Mouse (Mus musculus) forebrain, embryonic 13.5 days (tissue): ENCODE measurements at regions not wholly inside any gene's neighbourhood (a gene's known extent, or its start where the extent isn't known, plus 50 kb on each side); places are given as distances from the start of the nearest gene placed in this dataset.

ENCODE experiments used
- ATAC-seq: fragments of 200-750 bp; cut with Nextera tagmentation; 2 replicates; pipeline ENCODE4 v1.8.0; 2017
- H3K27ac ChIP-seq: fragments of 300-500 bp; sonication (generic); 2 replicates; pipeline ENCODE4 v1.5.1; 2015; ENCODE audit warnings: inconsistent platforms, mild to moderate bottlenecking, moderate library complexity
- H3K27me3 ChIP-seq: fragments of 300-500 bp; sonication (generic); 2 replicates; pipeline ENCODE4 v1.6.1; 2015; ENCODE audit warnings: mild to moderate bottlenecking, inconsistent platforms
- H3K36me3 ChIP-seq: fragments of 300-500 bp; sonication (generic); 2 replicates; pipeline ENCODE4 v1.6.1; 2015; ENCODE audit warnings: mild to moderate bottlenecking, inconsistent platforms; ENCODE audit not compliant: poor library complexity, severe bottlenecking
- H3K4me1 ChIP-seq: fragments of 300-500 bp; sonication (generic); 2 replicates; pipeline ENCODE4 v1.6.1; 2015; ENCODE audit warnings: inconsistent platforms
- H3K4me2 ChIP-seq: fragments of 300-500 bp; sonication (generic); 2 replicates; pipeline ENCODE4 v1.6.1; 2015; ENCODE audit warnings: inconsistent platforms, mild to moderate bottlenecking, moderate library complexity
- H3K4me3 ChIP-seq: fragments of 300-500 bp; sonication (generic); 2 replicates; pipeline ENCODE4 v1.5.1; 2015; ENCODE audit warnings: mild to moderate bottlenecking, inconsistent platforms
- H3K9ac ChIP-seq: fragments of 300-500 bp; sonication (generic); 2 replicates; pipeline ENCODE4 v1.6.1; 2015; ENCODE audit warnings: mild to moderate bottlenecking, inconsistent platforms
- H3K9me3 ChIP-seq: fragments of 300-500 bp; sonication (generic); replicated peaks from 2 replicates; pipeline ENCODE4 v1.6.1; 2016; ENCODE audit warnings: inconsistent platforms
- WGBS: fragments of 180-500 bp; shearing (Covaris S2); methylation state at CpG from one replicate; pipeline ENCODE4 v1.1.7; 2015; 5-methylcytosine and 5-hydroxymethylcytosine counted together

DNA sequence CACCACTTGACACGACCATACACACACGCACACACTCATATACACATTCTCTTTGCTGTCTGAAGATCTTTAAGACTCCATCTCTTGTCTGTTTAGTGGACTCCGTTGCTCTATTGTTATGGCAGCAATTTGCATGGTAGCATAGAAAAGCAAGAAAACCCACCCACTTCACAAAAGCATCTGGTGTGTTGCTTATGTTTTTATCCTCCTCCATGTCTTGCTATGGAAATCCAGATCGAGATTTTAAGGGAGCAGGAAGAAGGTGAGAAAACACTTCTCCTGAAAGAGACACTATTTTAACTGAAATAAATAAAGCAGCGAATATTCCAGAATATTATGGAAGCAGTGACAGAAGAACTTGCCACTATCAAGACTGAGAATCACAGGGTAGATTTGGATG lies 207.5 kb upstream of the Stac start:
- Histone ChIP-seq H3K4me3 (no peak overlapping the region), H3K27me3 (no peaks in the 10 kb centered on the region), H3K27ac (no peak overlapping the region), H3K9ac (no peak overlapping the region), H3K36me3 (no peaks in the 10 kb centered on the region), H3K4me1 (no peaks in the 10 kb centered on the region), H3K4me2 (no peak overlapping the region), H3K9me3 (no peaks in the 10 kb centered on the region)
- 78% methylated on average over 5 of the region's 5 CpGs for WGBS
- ATAC-seq, result no peak

DNA sequence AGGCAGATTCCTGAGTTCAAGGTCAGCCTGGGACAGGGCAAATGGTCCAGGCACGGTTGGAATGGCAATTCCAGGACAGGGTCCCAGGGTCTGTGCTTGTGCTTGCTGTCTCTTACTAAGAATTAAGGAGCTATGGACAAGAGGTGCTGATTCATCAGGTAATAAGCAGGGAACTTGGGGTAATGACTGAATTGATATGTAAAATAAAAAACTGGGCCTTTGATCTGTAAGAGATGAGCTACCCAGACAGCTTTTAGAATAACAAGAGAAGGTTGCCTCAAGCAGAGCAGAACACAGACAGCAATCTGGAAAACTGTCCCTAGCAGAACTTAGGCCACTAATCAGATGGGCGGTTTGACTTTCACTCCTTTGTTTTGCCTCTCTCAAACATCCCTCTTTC lies 189.6 kb upstream of the Stac start:
- no peaks in the 10 kb centered on the region for H3K9me3 ChIP-seq
- H3K9ac ChIP-seq, result no peak overlapping the region
- no peaks in the 10 kb centered on the region for H3K4me1 ChIP-seq
- ATAC-seq, result no peak
- no peak overlapping the region for H3K4me2 ChIP-seq
- no peaks in the 10 kb centered on the region for H3K27me3 ChIP-seq
- H3K27ac ChIP-seq, result no peak overlapping the region
- H3K4me3 ChIP-seq, result no peak overlapping the region
- H3K36me3 ChIP-seq, result no peaks in the 10 kb centered on the region
- WGBS, result 85% methylated on average over 2 of the region's 2 CpGs

DNA sequence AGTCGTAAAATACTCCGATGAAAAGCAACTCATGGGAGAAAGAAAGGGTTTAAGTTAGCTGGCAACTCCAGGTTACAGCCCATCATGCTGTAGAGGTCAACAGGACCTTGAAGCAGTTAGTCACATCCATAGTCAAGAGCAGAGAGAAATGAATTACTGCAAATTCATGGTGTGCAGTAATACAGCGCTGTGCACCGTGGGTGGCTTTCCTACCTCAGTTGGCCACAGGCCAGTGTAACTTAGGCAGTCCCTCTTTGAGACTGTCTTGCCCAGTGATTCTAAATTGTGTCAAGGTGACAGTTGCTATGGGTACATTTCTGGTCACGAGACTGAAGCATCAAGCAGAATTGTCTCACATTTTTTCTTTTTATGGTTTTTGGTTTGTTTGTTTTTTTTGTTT lies 186.7 kb upstream of the Stac start:
- no peak overlapping the region for H3K9ac ChIP-seq
- 88% methylated on average over 5 of the region's 5 CpGs for WGBS
- no peak overlapping the region for H3K27ac ChIP-seq
- no peaks in the 10 kb centered on the region for H3K36me3 ChIP-seq
- no peak for ATAC-seq
- H3K9me3 ChIP-seq, result no peaks in the 10 kb centered on the region
- no peak overlapping the region for H3K4me2 ChIP-seq
- no peaks in the 10 kb centered on the region for H3K4me1 ChIP-seq
- no peak overlapping the region for H3K4me3 ChIP-seq
- no peaks in the 10 kb centered on the region for H3K27me3 ChIP-seq

DNA sequence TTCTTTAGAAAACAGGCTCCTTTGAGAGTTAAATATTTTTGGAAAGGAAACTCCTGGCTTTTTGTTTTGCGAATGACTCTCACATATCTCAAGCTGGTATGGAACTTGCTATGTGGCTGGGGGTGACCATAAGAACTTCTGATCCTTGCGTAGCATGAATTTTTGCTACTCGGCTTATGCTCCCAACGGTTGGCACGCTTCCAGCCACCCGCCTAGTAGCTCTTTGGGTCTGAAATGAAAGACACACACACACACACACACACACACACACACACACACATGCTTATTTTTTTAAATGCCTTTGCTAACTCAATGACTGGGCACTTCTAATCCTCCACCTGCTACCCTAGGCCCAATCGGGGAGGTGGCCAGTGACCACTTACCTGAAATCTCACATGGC lies 180.3 kb upstream of the Stac start:
- Histone ChIP-seq H3K4me2 (no peak overlapping the region), H3K9ac (no peak overlapping the region), H3K27ac (peak overlapping the region; percentile 62; the same call in 1 of the 2 replicates), H3K36me3 (no peaks in the 10 kb centered on the region), H3K4me1 (peaks cover 7% of the 10 kb centered on the region), H3K4me3 (no peak overlapping the region), H3K27me3 (no peaks in the 10 kb centered on the region), H3K9me3 (no peaks in the 10 kb centered on the region)
- WGBS, result 85% methylated on average over 7 of the region's 7 CpGs
- ATAC-seq, result no peak

DNA sequence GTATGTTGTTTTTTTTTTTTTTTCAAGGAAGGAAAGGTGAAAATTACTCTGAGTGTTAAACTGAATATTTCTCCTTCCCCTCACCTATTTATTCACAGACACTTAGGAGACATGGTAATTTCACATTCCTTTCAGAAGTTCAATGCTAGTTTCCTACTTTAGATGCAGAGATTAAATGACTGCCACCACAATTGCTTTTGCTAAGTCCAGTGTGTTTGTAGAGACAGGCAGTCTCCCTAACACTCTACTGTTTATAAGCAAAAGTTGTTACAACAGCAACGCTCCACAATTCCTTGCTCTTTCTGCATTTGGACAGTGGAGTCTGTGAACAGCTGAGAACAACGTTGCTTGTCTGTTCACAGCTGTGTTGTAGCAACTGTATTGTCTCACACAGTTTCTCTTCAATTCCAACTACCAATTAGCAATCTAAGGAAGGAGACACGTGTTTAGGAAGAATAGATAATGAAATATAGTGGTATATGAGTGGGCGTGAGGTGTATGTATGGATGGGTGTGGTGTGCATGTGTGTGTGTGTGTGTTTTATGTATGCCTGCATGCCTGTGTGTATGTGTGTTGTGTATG lies 179.7 kb upstream of the Stac start:
- peak overlapping the region; percentile 62; the same call in 1 of the 2 replicates for H3K27ac ChIP-seq
- 0 out of 2 replicates have a peak, but pooled peaks have one; percentile 36 for ATAC-seq
- no peak overlapping the region for H3K4me2 ChIP-seq
- no peaks in the 10 kb centered on the region for H3K36me3 ChIP-seq
- no peak overlapping the region for H3K9ac ChIP-seq
- H3K4me3 ChIP-seq, result no peak overlapping the region
- 59% methylated on average over 4 of the region's 4 CpGs for WGBS
- H3K27me3 ChIP-seq, result no peaks in the 10 kb centered on the region
- no peaks in the 10 kb centered on the region for H3K9me3 ChIP-seq
- H3K4me1 ChIP-seq, result peaks cover 7% of the 10 kb centered on the region

DNA sequence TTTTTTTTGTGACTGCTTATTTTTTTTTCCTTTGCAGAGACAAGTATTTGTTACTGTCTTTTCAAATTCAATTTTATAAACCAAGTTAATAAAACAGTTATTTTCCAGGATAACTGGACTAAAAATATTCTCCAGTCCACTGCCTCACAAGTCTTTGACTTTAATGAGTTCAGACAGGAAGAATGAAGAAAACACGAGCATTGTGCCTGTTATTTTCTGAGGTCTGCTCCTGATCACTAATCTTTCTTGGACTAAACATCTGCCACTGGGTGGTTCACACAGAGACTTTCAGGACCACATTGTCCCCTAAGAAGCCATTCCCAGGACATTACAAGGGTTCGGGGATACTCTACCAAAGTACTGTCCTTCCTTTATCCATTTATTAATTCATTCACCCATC lies 167.9 kb upstream of the Stac start:
- Histone ChIP-seq H3K4me2 (no peak overlapping the region), H3K27me3 (no peaks in the 10 kb centered on the region), H3K36me3 (no peaks in the 10 kb centered on the region), H3K27ac (no peak overlapping the region), H3K9ac (no peak overlapping the region), H3K4me1 (0 out of 2 replicates have a peak, but pooled peaks cover 6% of the 10 kb centered on the region), H3K9me3 (no peaks in the 10 kb centered on the region), H3K4me3 (no peak overlapping the region)
- 68% methylated on average over 2 of the region's 2 CpGs for WGBS
- no peak for ATAC-seq

DNA sequence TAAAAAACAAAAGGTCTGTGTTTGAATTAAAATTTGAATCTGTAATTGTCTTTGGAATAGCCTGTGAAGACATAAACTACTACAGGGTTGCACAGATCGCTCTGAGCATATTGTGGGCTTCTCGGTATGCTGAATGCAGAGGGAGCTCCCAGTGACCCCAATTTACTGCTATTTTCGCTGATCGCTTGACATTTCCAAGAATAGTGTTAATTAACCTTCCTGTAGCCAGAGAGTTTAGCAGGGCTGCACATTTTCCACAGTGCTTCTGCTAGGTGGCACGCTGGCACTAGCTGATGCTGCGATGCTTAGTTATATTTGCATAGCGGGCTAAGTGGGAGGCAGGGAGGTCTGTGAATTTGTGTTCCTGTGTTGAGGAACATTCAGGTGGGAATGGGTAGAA lies 164.8 kb upstream of the Stac start:
- Histone ChIP-seq H3K4me2 (no peak overlapping the region), H3K4me1 (0 out of 2 replicates have a peak, but pooled peaks cover 6% of the 10 kb centered on the region), H3K4me3 (no peak overlapping the region), H3K9me3 (no peaks in the 10 kb centered on the region), H3K27me3 (no peaks in the 10 kb centered on the region), H3K27ac (no peak overlapping the region), H3K36me3 (no peaks in the 10 kb centered on the region), H3K9ac (no peak overlapping the region)
- no peak for ATAC-seq
- WGBS, result 53% methylated on average over 7 of the region's 7 CpGs

DNA sequence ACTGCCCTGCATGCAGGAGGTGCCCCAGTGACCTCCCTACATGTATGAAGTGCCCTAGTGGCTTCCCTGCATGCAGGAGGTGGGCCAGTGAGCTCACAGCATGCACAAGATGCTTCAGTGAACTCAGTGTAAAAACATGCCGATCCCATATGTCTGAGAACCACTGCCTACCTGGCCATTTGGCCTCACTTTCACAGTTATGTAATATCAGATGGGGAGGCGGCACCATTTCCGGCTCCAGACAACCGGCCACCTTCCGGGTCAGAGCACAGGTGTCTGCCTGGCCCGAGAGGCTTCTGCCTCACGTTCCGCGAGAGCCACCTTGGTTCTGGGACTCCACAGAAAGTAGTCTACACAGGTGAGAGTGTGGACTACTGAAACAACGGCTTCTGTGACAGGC lies 156.2 kb upstream of the Stac start:
- Histone ChIP-seq H3K9ac (no peak overlapping the region), H3K9me3 (no peaks in the 10 kb centered on the region), H3K36me3 (no peaks in the 10 kb centered on the region), H3K4me2 (no peak overlapping the region), H3K27me3 (no peaks in the 10 kb centered on the region), H3K4me1 (no peaks in the 10 kb centered on the region), H3K27ac (no peak overlapping the region), H3K4me3 (no peak overlapping the region)
- WGBS, result 94% methylated on average over 10 of the region's 10 CpGs
- ATAC-seq, result no peak

DNA sequence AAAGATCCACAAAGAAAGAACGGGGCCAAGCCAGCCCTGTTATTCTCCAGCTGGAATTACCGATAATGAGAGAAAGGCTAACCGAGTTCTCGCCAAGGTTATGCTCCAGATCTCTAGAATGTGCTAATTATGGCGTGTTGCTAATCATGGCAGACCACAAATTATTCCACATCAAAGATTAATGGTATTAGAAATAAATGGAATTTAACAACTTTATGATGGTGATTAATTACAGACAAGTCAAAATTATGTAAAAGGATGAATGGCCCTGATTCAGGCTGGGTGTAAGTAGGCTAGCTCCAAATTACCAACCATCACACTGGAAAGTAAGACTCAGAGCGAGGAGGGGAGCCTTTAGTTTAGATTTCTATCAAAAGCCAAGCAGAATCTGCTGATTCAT lies 151.0 kb upstream of the Stac start:
- no peak overlapping the region for H3K9ac ChIP-seq
- no peak overlapping the region for H3K27ac ChIP-seq
- 74% methylated on average over 6 of the region's 6 CpGs for WGBS
- no peaks in the 10 kb centered on the region for H3K36me3 ChIP-seq
- H3K4me1 ChIP-seq, result no peaks in the 10 kb centered on the region
- H3K4me3 ChIP-seq, result no peak overlapping the region
- no peaks in the 10 kb centered on the region for H3K9me3 ChIP-seq
- ATAC-seq, result no peak
- no peak overlapping the region for H3K4me2 ChIP-seq
- H3K27me3 ChIP-seq, result no peaks in the 10 kb centered on the region

DNA sequence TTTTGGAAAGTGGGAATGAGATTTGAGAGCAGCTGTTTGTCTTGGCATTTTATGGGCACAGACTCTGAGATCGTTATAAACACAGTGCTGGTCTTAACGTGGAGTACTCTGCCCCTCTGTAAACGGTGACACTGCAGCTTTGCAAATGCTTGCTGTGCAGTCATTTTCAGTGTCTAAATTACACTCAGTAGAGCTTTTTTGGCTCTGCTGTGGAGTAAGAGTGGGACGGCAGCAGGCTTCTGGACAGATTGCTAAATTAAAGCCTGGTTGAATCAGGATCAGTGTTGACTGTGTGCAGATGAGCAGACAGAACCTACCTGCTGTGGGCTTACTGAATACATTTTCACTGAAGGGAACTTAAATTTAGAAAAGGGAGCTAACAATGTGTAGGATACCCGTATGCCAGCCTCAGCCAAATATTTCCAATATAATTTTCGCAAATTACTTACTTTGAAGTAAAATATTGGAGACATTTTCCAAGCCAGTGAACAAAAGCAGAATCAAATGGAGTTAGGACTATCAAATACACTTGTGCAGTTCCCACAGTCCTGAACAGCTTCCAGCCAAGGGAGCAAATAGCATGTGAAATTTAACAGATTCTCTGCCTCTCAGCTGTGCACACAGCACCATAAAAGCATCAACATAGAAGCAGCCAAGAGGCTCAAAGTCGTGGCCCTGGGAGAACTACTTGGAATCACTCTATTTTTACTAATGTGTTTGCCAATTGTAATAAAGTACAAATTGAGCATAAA lies 148.1 kb upstream of the Stac start:
- Histone ChIP-seq H3K27ac (no peak overlapping the region), H3K4me2 (no peak overlapping the region), H3K9me3 (no peaks in the 10 kb centered on the region), H3K4me3 (no peak overlapping the region), H3K36me3 (no peaks in the 10 kb centered on the region), H3K4me1 (no peaks in the 10 kb centered on the region), H3K9ac (no peak overlapping the region), H3K27me3 (no peaks in the 10 kb centered on the region)
- ATAC-seq, result no peak
- WGBS, result 69% methylated on average over 7 of the region's 7 CpGs

DNA sequence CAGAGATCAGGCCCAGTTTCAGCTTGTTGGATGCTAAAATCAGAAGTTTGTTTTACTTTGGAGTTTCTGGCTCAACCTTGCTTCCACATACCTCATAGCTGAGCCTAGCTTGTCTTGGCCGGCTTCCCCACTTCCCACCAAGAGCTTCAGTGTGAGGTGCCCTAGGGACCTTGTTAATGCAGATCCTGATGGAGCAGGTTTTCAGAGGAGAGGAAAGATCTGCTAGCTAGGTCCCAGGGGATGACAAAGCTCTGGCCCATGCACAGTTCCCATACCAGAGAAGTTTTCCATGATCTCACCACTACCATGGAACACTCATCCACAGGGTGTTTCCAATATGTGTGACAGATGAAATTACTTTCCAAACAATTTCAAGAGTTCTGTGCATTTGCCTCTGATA lies 131.9 kb upstream of the Stac start:
- no peaks in the 10 kb centered on the region for H3K36me3 ChIP-seq
- H3K9ac ChIP-seq, result no peak overlapping the region
- no peak overlapping the region for H3K4me2 ChIP-seq
- no peaks in the 10 kb centered on the region for H3K4me1 ChIP-seq
- H3K9me3 ChIP-seq, result no peaks in the 10 kb centered on the region
- no peaks in the 10 kb centered on the region for H3K27me3 ChIP-seq
- no peak for ATAC-seq
- WGBS, result 96% methylated on average over 1 of the region's 1 CpGs
- no peak overlapping the region for H3K4me3 ChIP-seq
- H3K27ac ChIP-seq, result no peak overlapping the region

DNA sequence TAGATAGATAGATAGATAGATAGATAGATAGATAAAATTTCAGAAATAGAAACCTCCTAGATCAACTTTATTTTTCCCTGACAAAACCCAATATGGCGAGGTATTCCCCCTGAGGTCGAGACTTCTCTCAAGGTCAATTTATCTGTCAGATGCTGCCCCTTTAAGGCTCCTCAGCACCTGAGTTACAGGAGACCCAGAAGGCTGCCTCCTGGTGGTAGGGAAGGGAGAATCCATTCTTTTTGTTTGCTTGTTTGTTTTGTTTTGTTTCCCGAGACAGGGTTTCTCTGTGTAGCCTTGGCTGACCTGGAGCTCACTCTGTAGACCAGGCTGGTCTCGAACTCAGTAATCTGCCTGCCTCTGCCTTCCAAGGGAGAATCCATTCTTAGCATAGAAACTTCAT lies 127.3 kb upstream of the Stac start:
- WGBS, result 77% methylated on average over 4 of the region's 4 CpGs
- no peak for ATAC-seq
- Histone ChIP-seq H3K4me2 (no peak overlapping the region), H3K9me3 (no peaks in the 10 kb centered on the region), H3K27me3 (no peaks in the 10 kb centered on the region), H3K4me3 (no peak overlapping the region), H3K4me1 (no peaks in the 10 kb centered on the region), H3K27ac (no peak overlapping the region), H3K9ac (no peak overlapping the region), H3K36me3 (no peaks in the 10 kb centered on the region)

DNA sequence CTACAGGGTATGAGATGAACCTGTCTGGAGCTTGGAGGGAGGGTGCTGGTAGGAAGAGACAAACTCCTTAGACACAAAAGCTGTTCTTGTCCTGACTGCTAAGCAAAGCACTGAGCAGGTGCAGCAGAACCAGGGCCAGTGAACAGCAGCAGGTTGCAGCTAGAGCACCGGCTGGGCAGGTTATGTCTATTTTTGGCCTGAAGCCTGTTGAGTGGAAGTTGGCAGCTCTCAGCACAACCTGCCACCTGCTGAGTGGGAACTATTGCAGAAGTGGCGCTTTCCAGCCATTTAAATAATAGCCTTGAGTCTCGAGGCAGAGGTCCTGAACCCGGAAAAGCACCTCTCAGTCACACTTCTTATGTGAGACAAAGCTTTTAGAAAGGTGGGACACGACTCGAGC lies 114.8 kb upstream of the Stac start:
- H3K4me3 ChIP-seq, result no peak overlapping the region
- no peak for ATAC-seq
- no peaks in the 10 kb centered on the region for H3K4me1 ChIP-seq
- H3K9me3 ChIP-seq, result no peaks in the 10 kb centered on the region
- H3K27me3 ChIP-seq, result no peaks in the 10 kb centered on the region
- H3K27ac ChIP-seq, result no peak overlapping the region
- H3K4me2 ChIP-seq, result no peak overlapping the region
- no peaks in the 10 kb centered on the region for H3K36me3 ChIP-seq
- no peak overlapping the region for H3K9ac ChIP-seq
- 69% methylated on average over 6 of the region's 6 CpGs for WGBS
